Mouse (Mus musculus) heart, postnatal 14 days (tissue): ENCODE measurements around the gene Vps53. TPM values are rescaled to one million over a fixed set of nuclear protein-coding genes. Genes with fewer than 3 reads are reported as not detected.

Source experiments
- DNase-seq, 2 experiments: peaks; one replicate each; pipeline ENCODE4 v3.0.0; 2021 to 2022
- intact Hi-C: fragments of 180-260 bp; cut with DNase I; formaldehyde crosslinking; loops from one replicate; pipeline ENCODE4 v1.15.1; 2025
- total RNA-seq, 2 experiments: library from RNA; stranded (reverse); gene quantifications; 2 replicates each; pipeline ENCODE4 v1.2.3; 2021

The Vps53 gene
- total RNA-seq, 2 experiments from 2014 or later: 29.1 to 30.9 TPM

GRCm38 (mm10) chr11:76069816-76070215 is 109.6 kb downstream of the Vps53 start:
- intact Hi-C loops: loop anchor here (5.0 kb wide), 1 partner anchor 43 kb away; the partner anchor contains the start of gene Rflnb

GRCm38 (mm10) chr11:76066563-76067156 is 112.8 kb downstream of the Vps53 start:
- intact Hi-C loops: loop anchor here (5.0 kb wide), 1 partner anchor 39 kb away; the partner anchor contains the start of gene Rflnb
- no peak for DNase-seq

More at GRCm38 (mm10) chr11:76069816-76070215, 109.6 kb downstream of the Vps53 start:
- DNase-seq: no peak

GRCm38 (mm10) chr11:76065521-76066095 is 113.8 kb downstream of the Vps53 start:
- intact Hi-C loops: loop anchor here (5.0 kb wide), 1 partner anchor 38 kb away; the partner anchor contains the start of gene Rflnb
- DNase-seq: peak; percentile 38 to 48

GRCm38 (mm10) chr11:76064411-76064810 is 115.0 kb downstream of the Vps53 start:
- no peak for DNase-seq
- intact Hi-C loops: no loop called here

- intact Hi-C loops: no loop called here
- DNase-seq: no peak
Measured at GRCm38 (mm10) chr11:76060906-76061305, 118.5 kb downstream of the Vps53 start.

- no peak for DNase-seq
- intact Hi-C loops: no loop called here
Measured at GRCm38 (mm10) chr11:76059971-76060370, 119.5 kb downstream of the Vps53 start.

GRCm38 (mm10) chr11:76056487-76056886 is 123.0 kb downstream of the Vps53 start:
- intact Hi-C loops: no loop called here

GRCm38 (mm10) chr11:76052496-76052895 is 127.0 kb downstream of the Vps53 start:
- intact Hi-C loops: no loop called here
- no peak for DNase-seq

More at GRCm38 (mm10) chr11:76056487-76056886, 123.0 kb downstream of the Vps53 start:
- no peak for DNase-seq

GRCm38 (mm10) chr11:76050967-76051512 is 128.4 kb downstream of the Vps53 start:
- DNase-seq: no peak
- intact Hi-C loops: no loop called here

- DNase-seq: no peak
Measured at GRCm38 (mm10) chr11:76050509-76050908, 128.9 kb downstream of the Vps53 start.

GRCm38 (mm10) chr11:76045367-76045766 is 134.1 kb downstream of the Vps53 start:
- intact Hi-C loops: no loop called here
- DNase-seq: peak in 1 of 2 experiments; percentile 38

More at GRCm38 (mm10) chr11:76050509-76050908, 128.9 kb downstream of the Vps53 start:
- intact Hi-C loops: no loop called here

GRCm38 (mm10) chr11:76044468-76044867 is 135.0 kb downstream of the Vps53 start:
- DNase-seq: no peak
- intact Hi-C loops: no loop called here

- intact Hi-C loops: no loop called here
- DNase-seq: peak; percentile 64 to 70
Measured at GRCm38 (mm10) chr11:76042882-76043281, 136.6 kb downstream of the Vps53 start.

GRCm38 (mm10) chr11:76042041-76042638 is 137.3 kb downstream of the Vps53 start:
- intact Hi-C loops: no loop called here
- DNase-seq: peak in 1 of 2 experiments; percentile 29

- intact Hi-C loops: no loop called here
- DNase-seq: no peak
Measured at GRCm38 (mm10) chr11:76040761-76041376, 138.6 kb downstream of the Vps53 start.

- intact Hi-C loops: no loop called here
- no peak for DNase-seq
Measured at GRCm38 (mm10) chr11:76040106-76040505, 139.3 kb downstream of the Vps53 start.

GRCm38 (mm10) chr11:76039271-76040053 is 140.0 kb downstream of the Vps53 start:
- intact Hi-C loops: no loop called here
- DNase-seq: no peak

GRCm38 (mm10) chr11:76037581-76038294 is 141.7 kb downstream of the Vps53 start:
- intact Hi-C loops: no loop called here
- DNase-seq: no peak

GRCm38 (mm10) chr11:76035182-76035581 is 144.3 kb downstream of the Vps53 start:
- no peak for DNase-seq
- intact Hi-C loops: no loop called here
